Mouse (Mus musculus) 3134 (cell line): ENCODE measurements around the gene Dip2c.

Source experiments
- DNase-seq: peaks from one replicate; pipeline ENCODE4 v3.0.0-alpha.2; 2011; ENCODE audit warnings: low spot score; ENCODE audit not compliant: insufficient read length; ENCODE audit errors: extremely low read depth

The Dip2c gene

DNA sequence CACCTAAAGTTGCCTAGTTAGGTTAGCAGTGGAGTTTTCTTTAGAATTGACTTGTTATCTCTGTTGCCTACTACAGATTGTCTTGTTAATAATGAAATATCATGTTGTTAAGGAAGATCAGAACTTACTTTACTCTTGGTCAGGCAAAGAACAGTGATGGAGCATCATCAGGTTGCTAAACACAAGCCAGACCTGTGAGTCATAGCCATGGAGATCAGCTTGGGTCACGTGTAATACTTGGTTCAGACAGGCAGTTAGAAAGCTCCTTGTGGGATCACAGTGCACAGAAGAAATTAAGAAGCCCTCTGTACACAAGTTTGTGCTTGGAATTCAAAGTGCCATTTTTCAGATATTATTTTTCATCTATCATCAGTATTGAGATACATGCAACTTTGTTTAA, 48.9 kb downstream of the Dip2c start:
- DNase-seq = peak; percentile 12

DNA sequence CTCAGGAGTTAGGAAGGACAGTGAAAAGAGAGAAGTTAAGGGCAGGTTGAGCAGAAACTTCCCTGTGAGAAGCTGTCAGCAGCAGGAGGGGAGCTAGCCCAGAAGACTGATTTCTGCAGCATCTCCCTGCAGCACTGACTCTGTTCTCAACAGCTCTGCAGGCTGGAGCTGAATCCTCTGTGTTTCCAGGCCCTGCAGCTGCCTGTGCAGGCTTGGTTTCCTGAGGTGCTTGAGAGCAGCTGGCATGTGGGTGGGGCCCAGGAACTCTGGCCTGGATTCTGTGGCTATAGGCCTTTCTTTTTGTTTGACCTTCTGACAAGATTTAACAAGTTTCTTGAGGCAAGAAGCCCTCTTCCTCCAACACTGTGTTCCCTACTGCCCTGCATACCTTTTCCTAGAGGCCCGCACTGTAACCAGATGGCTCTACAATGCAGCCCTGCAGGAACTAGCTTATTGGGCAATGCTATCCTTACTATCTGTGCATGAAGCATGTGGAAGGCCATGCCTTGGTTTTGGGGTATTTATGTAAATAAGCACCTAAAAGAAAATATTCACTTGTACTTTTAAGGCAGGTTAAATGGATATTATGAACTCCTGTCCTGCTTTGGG, 53.1 kb downstream of the Dip2c start:
- no peak for DNase-seq

DNA sequence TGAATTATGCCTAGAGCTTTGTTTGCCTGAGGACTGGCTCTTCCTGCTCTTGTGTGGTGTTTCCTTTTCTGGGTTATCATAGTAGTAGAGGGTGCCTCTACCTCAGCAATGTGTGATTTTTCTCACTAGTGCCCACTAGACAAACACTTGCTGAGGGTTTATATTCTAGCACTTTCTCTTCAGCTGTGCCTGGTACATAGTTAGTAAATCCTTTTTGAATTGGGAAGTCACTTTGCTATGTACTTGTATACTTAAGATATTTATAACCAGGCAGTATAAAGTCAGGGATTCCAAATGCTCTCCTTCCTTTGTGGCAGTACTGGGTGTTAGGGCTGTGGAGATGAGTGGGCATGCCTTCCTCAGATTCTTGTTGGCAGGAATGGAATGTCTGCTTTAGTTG, 56.9 kb downstream of the Dip2c start:
- DNase-seq = no peak

DNA sequence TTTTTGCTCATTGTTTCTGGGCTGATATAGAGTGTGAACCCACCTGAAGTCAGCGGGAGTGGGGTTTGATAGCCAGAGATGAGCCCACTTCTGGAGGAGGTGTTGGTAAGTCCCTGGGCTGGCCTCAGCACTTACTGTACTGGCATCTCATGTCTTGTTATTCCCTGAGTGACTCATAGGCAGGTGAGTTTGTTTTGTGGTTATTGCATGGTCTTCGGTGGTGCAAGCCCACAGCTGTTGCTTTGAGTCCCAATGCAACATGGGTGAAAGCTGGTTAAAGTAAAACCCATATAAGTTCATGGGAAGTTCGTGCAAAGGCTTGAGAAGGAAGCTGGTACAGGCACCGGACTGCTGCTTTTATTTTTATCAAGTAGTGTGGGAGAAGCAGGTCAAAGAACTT, 64.0 kb downstream of the Dip2c start:
- no peak for DNase-seq

DNA sequence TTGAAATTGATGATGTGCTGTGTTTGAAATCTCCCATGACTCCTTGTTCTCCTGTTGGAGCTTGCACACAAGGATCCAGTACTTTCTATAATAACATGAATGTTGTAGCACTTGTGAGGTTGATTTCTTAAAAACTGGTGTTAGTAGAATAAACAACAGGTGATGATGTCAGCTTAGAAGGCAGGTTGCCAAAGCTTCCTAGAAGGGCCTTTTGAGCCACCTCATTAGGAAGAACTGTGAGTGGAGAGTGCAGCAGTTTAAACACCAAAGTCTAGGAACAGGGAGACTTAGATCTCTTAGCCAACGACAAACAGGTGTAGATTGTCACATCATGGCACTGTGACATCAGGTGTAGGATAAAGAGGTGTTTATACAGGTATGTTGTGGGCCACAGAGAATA, 66.4 kb downstream of the Dip2c start:
- DNase-seq = no peak

DNA sequence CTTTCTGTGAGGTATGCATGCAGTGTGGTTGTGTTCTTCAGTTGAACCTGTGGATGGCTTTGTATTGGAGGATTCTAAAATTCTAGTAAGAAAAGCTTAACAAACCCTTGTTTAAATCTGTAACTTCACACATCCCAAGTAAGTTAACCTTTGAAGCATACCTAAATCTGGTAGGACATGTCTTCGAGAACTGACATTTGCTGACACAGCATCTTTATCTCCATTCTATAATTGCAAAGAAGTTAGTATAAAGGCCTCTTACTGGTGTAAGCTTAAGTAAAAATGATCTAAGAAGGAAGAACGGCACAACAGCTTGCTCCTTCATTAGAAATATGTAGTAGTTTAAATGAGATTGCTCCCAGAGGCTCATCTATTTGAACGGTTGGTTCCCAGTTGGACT, 71.1 kb downstream of the Dip2c start:
- DNase-seq = no peak

DNA sequence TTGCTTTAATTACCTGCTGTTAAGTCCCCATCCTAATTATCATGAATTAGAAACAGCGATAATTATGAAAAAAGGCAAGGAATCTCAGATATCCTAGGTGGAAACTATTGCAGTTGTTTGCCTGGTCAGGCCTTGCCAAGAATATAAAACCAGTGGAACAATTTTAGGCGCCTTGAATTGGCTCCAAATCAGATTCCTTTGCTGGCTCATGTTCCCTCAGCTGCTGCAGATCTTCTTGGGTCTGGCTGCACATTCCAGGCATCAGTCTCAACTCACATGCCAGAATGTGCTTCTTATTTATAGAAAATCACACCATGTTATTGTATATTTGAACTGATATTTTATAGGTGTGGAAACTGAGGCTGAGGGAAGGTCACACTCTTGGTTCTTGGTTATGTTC, 74.3 kb downstream of the Dip2c start:
- peak; percentile 10 for DNase-seq

DNA sequence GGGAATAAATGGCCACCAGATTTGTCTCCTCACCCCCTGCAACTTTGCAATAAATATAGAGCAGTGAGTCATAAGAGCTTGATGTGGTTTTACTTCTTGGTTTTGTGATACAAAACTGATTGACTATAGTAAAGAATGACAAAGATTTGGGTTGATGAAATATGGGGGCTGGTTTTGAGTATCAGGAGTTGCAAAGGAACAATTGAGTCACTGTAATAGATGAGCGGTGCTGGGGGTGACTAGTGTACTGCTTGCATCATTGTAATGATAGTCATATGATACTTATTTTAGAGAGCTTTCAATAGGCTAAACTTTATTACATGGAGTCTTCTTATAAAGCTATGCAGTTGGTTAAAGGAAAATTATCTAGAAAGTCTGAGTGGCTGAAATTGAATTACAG, 77.6 kb downstream of the Dip2c start:
- no peak for DNase-seq

DNA sequence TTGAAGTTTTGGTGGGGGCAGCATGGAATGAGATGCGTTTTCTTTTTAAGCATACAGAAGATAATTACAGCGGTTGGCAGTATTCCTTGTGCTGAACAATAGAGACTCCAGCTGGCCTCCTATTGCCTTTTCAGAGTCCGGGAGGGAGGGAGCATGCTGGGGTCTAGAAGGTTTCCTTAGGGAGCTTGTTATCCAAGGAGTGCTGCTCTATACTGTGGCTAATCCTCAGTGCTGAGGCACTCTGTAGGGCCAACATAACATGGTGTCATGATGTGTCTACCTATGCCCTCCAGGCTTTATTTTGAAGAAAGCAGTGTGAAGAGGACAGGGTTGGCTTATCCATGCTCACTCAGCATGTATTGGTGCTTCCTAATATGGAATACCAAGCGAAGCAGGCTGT, 79.0 kb downstream of the Dip2c start:
- no peak for DNase-seq

DNA sequence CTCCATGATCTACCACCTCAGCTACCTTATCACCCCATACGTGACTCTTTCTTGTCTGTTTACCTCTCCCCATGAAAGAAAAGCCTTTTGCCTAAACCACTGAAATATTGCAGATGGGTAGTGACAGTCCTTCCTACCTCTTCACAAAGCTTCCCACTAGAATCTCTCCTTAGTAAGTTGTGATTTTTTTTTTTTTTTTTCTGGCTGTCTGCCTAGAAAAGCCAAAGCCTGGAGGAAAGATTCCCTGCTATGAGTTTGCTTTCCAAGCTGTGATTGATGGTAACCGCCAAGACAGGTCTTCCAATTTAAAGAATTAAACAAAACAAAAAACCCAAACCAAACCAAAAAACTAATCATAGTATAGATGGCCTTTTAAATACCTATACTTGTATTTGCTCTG, 85.1 kb downstream of the Dip2c start:
- DNase-seq = no peak

DNA sequence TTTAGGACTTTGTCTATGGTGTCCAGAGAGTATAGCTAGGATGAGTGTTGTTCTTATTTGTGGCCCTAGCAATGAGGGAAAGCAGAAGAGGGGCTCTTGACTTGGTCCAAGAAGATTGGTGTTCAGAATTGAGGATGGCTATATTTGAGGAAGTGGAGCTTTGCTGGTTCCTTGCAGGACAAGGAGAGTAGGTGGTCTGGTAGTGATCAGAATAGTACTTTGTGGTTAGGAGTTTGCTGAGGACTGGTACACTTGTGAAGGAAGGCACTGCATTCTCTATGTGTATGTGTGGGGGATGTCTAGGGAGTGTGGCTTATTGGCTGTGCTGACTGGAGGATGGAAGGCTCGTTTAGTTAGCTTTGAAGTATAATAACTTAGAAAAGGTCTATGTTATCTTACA, 95.1 kb downstream of the Dip2c start:
- DNase-seq = no peak

DNA sequence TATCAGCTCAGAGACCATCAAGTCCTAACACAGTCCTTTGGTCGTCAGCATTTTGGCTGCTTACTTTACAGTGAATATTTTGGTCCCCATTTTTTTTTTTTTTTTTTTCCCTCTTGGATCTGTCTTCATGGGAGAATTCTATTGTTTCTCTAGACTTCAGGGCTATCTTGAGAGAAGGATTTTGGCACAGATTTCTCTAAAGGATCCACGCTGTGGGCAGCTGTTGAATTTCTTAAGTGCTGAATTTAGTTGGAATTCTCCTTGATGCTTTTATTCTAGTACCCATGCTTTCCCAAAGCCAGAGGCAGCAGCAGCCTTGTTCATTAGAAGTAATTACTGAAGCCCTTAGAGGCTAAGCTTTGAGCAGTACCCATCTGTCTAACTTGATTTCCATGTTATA, 100.8 kb downstream of the Dip2c start:
- no peak for DNase-seq

DNA sequence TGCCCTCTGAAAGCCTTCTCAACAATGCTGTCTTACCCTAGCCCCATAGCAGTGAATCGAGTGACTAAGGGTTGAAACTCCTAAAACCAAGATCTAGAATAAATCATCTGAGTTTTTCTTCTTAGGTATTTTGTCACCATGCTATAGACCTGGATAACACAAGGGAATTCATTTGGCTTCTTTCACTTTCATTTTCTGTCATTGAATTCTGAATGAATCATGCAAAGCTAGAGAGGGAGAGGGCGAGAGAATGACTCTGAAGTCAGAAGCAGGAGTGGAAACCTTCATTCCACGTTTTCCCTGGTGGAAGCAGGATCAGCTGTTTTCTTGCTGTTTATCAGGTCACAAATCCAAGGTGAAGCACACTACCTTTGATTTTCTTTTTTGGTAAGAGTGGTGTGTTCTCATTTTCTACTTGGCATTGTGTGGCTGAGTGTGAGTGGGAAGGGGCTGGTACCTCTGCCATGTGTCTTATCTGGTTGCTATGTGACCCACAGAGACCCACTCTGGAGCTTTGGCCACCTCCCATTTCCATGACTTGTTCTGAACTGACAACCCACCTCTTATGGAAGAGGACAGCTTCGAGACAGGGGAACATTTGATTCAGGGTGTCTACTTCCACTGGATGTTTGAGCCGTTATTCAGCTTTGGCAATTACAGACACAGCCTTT, 104.5 kb downstream of the Dip2c start:
- DNase-seq = peak; percentile 13

DNA sequence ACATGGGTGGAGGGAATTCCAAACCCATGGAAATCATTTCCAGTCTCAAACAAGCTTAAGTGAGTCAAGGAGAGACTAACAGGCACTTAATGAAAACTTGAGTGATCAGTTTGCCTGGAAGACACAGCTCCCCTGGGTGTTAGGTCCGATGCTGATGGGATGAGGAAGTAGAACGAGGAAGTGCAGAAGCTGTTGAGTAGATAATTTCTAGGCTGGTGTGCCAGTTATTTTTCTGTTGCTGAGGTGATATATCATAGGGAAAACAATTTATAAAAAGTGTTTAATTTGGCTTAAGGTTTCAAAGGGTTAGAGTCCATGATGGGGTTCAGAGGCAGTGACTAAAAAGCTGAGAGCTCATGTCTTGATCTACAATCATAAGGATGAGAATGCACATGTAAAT, 111.7 kb downstream of the Dip2c start:
- DNase-seq = no peak

DNA sequence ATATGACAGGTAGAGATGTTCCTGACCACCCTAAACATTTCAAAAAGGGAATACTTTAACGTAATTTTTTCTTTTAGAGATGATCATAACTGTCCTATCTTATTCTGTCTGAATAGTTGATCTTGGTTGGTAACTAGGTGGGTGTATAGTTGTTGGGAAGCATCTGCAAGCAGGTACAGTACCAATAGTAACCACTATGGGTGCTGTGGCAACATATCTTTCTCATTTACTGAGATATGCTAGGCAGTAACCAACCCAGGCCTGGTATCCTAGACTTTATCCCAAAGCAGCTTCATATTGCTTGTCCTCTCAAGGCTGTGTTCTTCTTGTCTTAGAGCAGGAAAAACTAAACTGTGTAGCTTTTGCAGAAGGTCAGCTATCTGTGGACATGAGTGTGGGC, 113.0 kb downstream of the Dip2c start:
- DNase-seq = no peak

DNA sequence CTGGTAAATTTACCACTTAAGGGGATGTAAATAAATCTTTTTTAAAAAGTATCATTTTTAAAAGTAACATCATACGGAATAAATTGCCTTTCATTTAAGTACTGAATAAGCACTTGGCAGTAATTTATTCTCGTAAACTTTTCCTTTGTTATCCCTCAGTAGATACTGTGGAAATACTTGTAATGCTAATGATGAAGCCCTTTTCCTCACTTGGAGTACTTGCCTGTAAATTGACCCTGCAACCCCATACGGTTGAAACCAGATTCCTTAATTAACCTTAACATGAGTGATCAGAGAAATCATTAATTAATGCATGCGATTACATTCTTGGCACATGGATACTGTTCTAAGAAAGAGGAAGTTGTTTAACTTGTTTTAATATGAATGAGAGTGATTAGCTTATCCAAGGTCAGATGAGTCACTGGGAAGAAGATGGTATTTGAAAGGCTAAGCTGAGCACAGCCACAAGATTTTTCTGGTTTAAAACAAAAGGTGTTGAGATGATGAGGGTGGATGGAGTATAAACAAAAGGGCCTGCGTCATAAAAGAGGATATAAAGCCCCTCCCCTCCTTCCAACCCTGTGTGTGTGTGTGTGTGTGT, 114.0 kb downstream of the Dip2c start:
- DNase-seq = no peak

DNA sequence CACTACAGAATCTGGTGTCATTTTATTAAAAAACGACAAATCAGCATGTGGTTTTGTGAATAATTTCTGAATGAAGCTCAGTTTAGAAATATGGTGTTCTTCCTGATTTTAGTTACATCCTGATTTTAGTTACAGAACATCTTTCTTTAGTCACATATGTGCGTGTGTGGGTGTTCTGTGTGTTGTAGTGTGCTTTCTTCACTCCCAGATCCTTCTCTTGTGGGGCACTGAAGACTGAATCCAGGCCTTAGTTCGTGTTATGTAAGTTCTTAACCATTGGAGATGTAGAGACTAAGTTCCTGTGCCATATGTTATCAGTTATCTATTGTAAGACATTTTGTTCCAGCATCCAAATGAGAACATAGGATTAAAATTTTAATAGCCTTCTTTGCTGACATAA, 117.1 kb downstream of the Dip2c start:
- no peak for DNase-seq

DNA sequence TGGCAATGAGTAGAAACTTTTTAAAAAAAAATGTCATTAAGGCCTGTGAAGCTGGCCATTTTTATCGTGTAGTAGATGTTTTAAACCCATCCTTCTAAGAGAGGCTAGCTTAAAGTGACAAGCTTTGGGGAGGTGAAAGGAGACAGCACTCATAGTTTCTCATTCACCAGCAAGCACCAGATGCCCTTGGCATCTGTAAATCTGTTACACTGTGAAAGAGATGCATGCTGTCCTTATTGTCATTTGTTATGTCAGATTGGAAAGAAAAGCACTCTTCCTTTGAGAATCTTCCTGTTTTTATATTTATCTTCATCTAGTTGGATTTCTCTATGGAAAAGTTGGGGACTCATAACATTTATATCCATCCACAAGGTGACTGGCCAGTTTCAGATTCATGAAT, 119.0 kb downstream of the Dip2c start:
- no peak for DNase-seq

DNA sequence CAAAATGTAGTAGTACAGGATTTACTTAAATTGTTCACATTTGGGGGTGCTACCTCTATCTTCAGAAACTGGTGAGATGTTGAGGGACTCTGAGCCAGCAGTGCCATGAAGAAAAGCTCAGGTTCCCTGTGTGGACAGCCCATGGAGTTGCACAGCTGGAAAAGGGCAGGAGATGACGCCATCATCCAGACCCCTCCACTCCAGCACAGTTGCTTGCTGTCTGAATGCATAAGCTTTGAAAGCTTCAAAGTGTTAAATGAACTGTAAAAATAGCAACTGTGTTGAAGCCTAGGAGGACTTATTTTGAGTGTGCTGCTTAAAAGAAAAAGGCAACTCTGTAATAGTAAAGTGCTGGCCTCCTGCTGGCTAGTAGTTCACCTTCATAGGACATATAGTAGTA, 122.5 kb downstream of the Dip2c start:
- no peak for DNase-seq

DNA sequence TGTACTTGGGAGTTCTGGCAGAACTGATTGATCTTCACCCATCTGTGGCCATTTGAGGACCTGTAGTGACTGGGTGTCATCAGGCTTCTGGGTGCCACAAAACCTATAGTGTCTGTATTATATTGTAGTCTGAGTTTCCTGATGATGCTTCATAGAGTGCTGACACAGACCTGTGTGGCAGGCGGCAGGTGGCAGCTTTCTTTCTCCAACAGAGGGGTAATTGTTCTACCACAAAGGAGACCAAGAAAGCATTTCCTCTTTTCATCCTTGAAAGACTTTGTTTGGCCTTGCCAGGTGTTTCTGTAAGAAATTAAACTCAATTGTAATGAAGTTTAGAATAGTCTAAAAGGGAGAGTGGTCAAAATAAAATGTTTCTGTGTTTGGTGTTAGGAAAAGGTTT, 129.1 kb downstream of the Dip2c start:
- no peak for DNase-seq

DNA sequence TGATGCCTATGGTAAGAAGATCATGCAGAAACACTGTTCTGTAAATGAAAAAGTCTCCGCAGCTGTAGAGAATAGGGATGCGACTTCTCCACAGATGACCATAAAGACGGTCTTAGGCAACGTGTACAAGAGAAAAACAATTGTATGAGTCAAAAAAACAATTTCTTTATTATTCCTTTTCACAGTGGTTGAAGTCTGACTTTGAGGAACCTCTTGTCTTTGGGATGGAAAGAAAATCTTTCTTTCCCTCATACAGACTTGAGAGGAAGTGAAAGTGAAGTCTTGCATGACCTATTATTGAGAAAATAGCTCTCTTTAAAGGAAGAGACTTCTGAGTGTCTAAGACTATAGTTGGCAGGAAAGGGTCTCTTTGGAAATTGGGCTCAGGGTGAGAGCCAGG, 132.7 kb downstream of the Dip2c start:
- DNase-seq = no peak

DNA sequence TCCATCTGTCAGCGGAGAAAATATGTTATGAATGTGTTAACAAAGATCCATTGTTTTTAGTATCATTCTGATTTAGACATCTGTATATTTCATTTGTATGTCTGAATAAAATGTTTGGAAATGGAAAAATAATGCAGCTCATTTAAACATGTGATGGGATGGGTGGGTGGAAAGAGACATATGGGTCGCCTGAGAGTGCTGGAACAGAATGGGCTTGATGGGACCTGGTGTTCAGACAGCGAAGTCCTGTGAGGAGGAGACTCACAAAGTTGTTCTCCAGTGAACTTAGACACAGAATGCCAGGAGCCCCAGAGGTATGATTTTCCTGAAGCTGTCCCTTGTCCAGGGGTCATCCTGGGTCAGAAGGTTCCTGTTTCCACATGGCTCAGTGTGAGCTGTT, 142.1 kb downstream of the Dip2c start:
- no peak for DNase-seq

DNA sequence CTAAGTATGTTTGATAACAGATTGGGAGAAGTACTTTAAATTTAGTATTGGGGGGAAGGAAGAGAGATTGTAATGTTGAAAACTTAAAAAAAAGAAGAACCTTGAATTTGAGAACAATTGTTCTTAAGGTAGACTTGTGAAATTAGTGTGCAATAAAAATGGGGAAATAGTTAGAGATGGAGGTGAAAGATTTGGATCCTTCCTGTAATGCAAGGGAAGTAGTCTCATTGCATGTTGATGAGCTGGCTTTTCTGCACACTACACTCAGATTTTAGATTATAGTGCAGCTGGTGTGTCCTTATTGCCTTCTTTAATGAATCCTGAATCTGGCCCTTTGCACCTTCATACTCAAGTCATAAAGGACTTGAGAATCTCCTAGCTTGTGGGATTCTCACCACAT, 142.9 kb downstream of the Dip2c start:
- no peak for DNase-seq
